Mouse (Mus musculus) forebrain, embryonic 16.5 days (tissue): Measurements from ENCODE around the gene Gm20388. TPM values are rescaled to one million over a fixed set of nuclear protein-coding genes. Genes with fewer than 3 reads are reported as not detected.
"Not testable (repeated sequence)": the region's sequence is repeated elsewhere in the genome, so short reads cannot be mapped to it uniquely, and the experiment has no call there.

Experiments
- ATAC-seq: fragments of 200-750 bp; cut with Nextera tagmentation; 2 replicates; pipeline ENCODE4 v1.8.0; 2017; ENCODE audit warnings: mild to moderate bottlenecking, moderate library complexity
- H3K27ac ChIP-seq: fragments of 300-500 bp; sonication (generic); 2 replicates; pipeline ENCODE4 v1.5.1; 2014; ENCODE audit warnings: low read length, control low read depth
- H3K27me3 ChIP-seq: fragments of 300-500 bp; sonication (generic); replicated peaks from 2 replicates; pipeline ENCODE4 v1.6.1; 2014; ENCODE audit warnings: low read length; ENCODE audit not compliant: control insufficient read depth, insufficient read depth
- H3K36me3 ChIP-seq: fragments of 300-500 bp; sonication (generic); 2 replicates; pipeline ENCODE4 v1.6.1; 2014; ENCODE audit not compliant: control insufficient read depth, insufficient read depth
- H3K4me1 ChIP-seq: fragments of 300-500 bp; sonication (generic); replicated peaks from 2 replicates; pipeline ENCODE4 v1.6.1; 2014; ENCODE audit warnings: low read length; ENCODE audit not compliant: control insufficient read depth, insufficient read depth
- H3K4me2 ChIP-seq: fragments of 300-500 bp; sonication (generic); 2 replicates; pipeline ENCODE4 v1.6.1; 2014; ENCODE audit warnings: mild to moderate bottlenecking, low read length, control low read depth
- H3K4me3 ChIP-seq: fragments of 300-500 bp; sonication (generic); replicated peaks from 2 replicates; pipeline ENCODE4 v1.5.1; 2014; ENCODE audit warnings: mild to moderate bottlenecking, low read length, control low read depth
- H3K9ac ChIP-seq: fragments of 300-500 bp; sonication (generic); replicated peaks from 2 replicates; pipeline ENCODE4 v1.6.1; 2014; ENCODE audit warnings: low read depth, low read length, control low read depth
- H3K9me3 ChIP-seq: fragments of 300-500 bp; sonication (generic); 2 replicates; pipeline ENCODE4 v1.6.1; 2016; ENCODE audit warnings: low read length; ENCODE audit not compliant: control insufficient read depth
- WGBS: fragments of 180-500 bp; shearing (Covaris S2); extraction: QIAGEN DNeasy Blood & Tissue Kit; methylation state at CpG from one replicate; pipeline ENCODE4 v1.1.7; 2014; 5-methylcytosine and 5-hydroxymethylcytosine counted together
- polyA plus RNA-seq: library from polyadenylated mRNA; unstranded; fragments of >200 nt; fragmentation: Nextera tagmentation; extraction: Ambion mirVana; gene quantifications from 2 replicates; pipeline ENCODE4 v1.2.1, GENCODE M21; 2015

Gene Gm20388
- polyA plus RNA-seq, 1 experiment from 2014 or later = 4.7 TPM

DNA sequence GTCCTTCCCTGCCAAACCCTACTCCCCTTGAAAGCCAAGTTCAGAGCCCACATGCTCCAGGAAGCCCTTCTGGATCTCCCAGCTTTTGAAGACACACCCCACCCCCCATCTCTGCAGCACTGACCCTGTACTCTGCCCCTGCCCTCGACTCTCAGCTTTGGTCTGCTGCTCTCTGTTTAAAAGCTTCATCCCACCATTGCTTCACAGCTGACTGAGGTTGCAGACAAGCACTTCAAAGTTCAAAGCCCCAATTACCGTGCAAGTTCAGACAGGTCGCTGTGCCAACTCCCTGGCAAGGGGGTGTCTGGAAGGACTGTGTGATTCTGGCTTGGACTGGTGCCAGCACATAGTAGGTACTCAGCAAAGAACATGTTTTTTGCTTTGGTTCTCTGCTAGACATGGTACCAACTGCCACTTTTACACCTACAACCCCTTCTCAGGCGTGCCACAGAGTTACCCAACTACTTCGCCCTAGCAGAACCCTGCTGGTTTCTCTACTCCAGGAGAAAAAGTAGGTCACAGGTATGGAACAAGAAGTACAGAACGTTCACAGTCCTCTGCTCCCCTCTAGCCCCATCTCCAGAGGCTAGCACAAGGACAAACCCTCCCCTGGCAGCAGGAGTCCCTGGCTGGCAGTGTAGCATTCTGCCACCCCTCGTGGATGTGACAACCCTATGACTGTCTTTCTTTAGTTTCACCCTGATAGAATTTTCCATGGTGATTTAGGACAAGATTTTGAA lies 440.9 kb downstream of the Gm20388 start:
- Histone ChIP-seq H3K36me3 (no peaks in the 10 kb centered on the region), H3K27ac (no peak overlapping the region), H3K9ac (no peak overlapping the region), H3K4me2 (no peak overlapping the region), H3K9me3 (no peaks in the 10 kb centered on the region), H3K27me3 (no peaks in the 10 kb centered on the region), H3K4me1 (peaks cover 22% of the 10 kb centered on the region), H3K4me3 (no peak overlapping the region)
- WGBS = 59% methylated on average over 7 of the region's 7 CpGs
- no peak for ATAC-seq

- Histone ChIP-seq H3K4me1 (peaks cover 19% of the 10 kb centered on the region), H3K27ac (no peak overlapping the region), H3K27me3 (no peaks in the 10 kb centered on the region), H3K9ac (no peak overlapping the region), H3K4me2 (no peak overlapping the region), H3K36me3 (no peaks in the 10 kb centered on the region), H3K4me3 (no peak overlapping the region), H3K9me3 (no peaks in the 10 kb centered on the region)
- ATAC-seq = no peak
- 78% methylated on average over 10 of the region's 10 CpGs for WGBS
Measured at GRCm38 (mm10) chr8:120352096-120352495, 441.5 kb downstream of the Gm20388 start.

- 75% methylated on average over 9 of the region's 9 CpGs for WGBS
Measured at GRCm38 (mm10) chr8:120356067-120356466, 445.4 kb downstream of the Gm20388 start.

DNA sequence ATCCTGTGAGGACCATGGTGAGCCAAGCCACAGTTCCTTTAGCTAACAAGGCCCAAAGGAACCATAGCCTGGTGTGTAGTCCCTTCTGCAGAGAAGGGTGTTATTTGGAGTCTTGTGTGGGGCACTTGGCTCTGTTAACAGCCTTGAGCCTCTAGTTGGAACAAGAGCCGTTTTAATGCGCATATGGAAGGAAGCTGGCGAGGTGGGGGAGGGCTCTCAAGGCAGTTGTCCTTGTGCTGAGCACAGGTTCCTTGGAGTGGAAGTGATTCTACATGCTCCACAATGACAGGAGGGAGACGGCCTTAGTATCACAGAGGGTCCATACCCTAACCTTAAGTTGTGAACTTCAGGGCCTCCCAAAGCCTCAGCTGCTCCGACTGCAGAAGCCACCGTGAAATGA lies 446.9 kb downstream of the Gm20388 start:
- WGBS = 66% methylated on average over 6 of the region's 6 CpGs

More at GRCm38 (mm10) chr8:120356067-120356466, 445.4 kb downstream of the Gm20388 start:
- no peak for ATAC-seq
- H3K9ac ChIP-seq = no peak overlapping the region
- no peaks in the 10 kb centered on the region for H3K27me3 ChIP-seq
- H3K27ac ChIP-seq = no peak overlapping the region
- H3K4me3 ChIP-seq = no peak overlapping the region
- peaks cover 6% of the 10 kb centered on the region for H3K4me1 ChIP-seq
- no peaks in the 10 kb centered on the region for H3K36me3 ChIP-seq
- H3K4me2 ChIP-seq = no peak overlapping the region
- no peaks in the 10 kb centered on the region for H3K9me3 ChIP-seq

DNA sequence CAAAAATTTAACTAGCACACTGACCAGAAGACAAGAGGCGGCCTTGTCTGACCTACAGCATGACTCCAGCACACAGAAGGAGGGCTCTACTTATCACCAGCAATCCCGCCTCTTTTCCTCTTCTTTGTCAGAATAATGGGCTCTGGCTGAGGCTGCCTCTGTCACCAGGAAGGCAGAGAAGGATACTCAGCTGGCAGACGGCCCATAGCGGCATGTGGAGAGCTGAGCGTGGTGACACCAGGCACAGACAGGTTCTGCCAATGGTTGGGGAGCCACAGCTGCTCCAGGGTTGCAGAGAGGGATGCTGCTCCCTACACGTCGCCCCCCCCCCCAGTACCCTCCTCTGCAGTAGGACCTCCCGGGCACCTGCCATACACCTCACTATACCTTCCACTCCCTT lies 450.7 kb downstream of the Gm20388 start:
- 49% methylated on average over 7 of the region's 8 CpGs for WGBS
- no peaks in the 10 kb centered on the region for H3K27me3 ChIP-seq
- H3K4me1 ChIP-seq = peaks cover 12% of the 10 kb centered on the region
- H3K9ac ChIP-seq = no peak overlapping the region
- no peaks in the 10 kb centered on the region for H3K36me3 ChIP-seq
- no peaks in the 10 kb centered on the region for H3K9me3 ChIP-seq
- ATAC-seq = peak; percentile 43
- no peak overlapping the region for H3K4me2 ChIP-seq
- no peak overlapping the region for H3K4me3 ChIP-seq
- H3K27ac ChIP-seq = peak overlapping the region; percentile 25; the same call in 1 of the 2 replicates

More for the DNA sequence above, 446.9 kb downstream of the Gm20388 start:
- Histone ChIP-seq H3K27ac (no peak overlapping the region), H3K27me3 (no peaks in the 10 kb centered on the region), H3K4me3 (no peak overlapping the region), H3K9ac (no peak overlapping the region), H3K9me3 (no peaks in the 10 kb centered on the region), H3K4me1 (peaks cover 12% of the 10 kb centered on the region), H3K36me3 (no peaks in the 10 kb centered on the region), H3K4me2 (no peak overlapping the region)
- no peak for ATAC-seq

GRCm38 (mm10) chr8:120363552-120364071 lies 453.0 kb downstream of the Gm20388 start:
- no peak for ATAC-seq
- Histone ChIP-seq H3K9ac (no peak overlapping the region), H3K27ac (no peak overlapping the region), H3K9me3 (no peaks in the 10 kb centered on the region), H3K36me3 (no peaks in the 10 kb centered on the region), H3K4me3 (no peak overlapping the region), H3K4me1 (peaks cover 13% of the 10 kb centered on the region), H3K4me2 (no peak overlapping the region), H3K27me3 (no peaks in the 10 kb centered on the region)
- WGBS = 70% methylated on average over 10 of the region's 10 CpGs

DNA sequence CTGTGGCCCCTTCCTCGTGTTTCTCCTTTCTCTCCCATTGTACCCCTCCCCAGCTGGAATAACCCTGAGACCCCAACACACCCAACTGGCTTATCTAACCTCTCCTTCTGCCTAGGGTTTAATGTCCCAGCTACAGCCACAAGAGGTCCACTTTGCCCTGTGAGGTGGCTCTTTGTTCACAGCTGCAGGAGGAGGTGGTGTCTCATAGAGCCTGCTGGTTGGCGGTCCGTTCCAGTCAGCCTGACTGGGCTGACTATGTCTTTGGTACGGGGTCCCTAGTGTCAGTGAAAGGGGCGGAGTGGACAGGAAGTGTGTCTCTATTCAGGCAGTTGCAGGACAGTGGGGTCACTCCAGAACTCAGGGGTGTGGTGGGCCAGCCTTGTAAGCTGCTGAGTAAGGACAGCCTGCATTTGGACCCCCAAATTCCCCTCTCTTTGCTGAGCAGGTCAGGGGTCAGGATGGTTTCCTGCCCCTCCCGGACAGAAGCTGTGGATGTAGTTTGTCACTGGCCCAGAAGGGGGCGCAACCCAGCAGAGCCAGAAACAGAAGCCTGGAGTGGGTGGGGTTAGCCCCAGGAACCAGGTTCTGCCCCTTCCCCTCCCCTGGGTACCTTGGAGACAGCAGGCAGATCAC lies 453.6 kb downstream of the Gm20388 start:
- H3K9me3 ChIP-seq = no peaks in the 10 kb centered on the region
- H3K4me2 ChIP-seq = no peak overlapping the region
- peaks cover 15% of the 10 kb centered on the region for H3K4me1 ChIP-seq
- no peak overlapping the region for H3K27ac ChIP-seq
- H3K9ac ChIP-seq = no peak overlapping the region
- no peaks in the 10 kb centered on the region for H3K27me3 ChIP-seq
- no peak for ATAC-seq
- 54% methylated on average over 7 of the region's 7 CpGs for WGBS
- no peak overlapping the region for H3K4me3 ChIP-seq
- H3K36me3 ChIP-seq = no peaks in the 10 kb centered on the region

DNA sequence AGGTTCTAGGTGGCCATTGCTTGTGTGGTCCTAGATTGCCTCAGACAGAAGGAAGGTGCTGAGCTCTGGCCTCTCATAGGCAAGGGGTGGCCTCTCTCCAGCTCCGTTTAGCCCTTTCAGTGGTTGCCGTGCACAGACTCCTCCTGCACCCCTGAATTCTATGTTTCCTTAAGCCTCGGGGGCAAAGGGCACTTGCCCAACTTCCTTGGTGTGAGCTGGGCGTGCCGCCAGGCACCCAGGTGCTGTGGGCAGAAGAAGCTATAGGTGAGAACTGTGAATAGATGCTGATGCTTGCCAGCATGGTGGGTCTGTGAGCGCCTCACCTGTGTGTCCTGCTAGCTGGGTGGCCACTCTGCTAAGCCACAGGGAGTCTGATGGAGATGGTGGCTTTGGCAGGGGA lies 456.2 kb downstream of the Gm20388 start:
- ATAC-seq = no peak
- Histone ChIP-seq H3K27ac (no peak overlapping the region), H3K4me1 (peaks cover 7% of the 10 kb centered on the region), H3K4me3 (no peak overlapping the region), H3K4me2 (no peak overlapping the region), H3K36me3 (no peaks in the 10 kb centered on the region), H3K9me3 (no peaks in the 10 kb centered on the region), H3K27me3 (no peaks in the 10 kb centered on the region), H3K9ac (no peak overlapping the region)
- 73% methylated on average over 6 of the region's 6 CpGs for WGBS

GRCm38 (mm10) chr8:120368191-120368590 lies 457.6 kb downstream of the Gm20388 start:
- H3K36me3 ChIP-seq, H3K4me2 ChIP-seq, H3K9ac ChIP-seq, H3K4me3 ChIP-seq, H3K4me1 ChIP-seq, ATAC-seq, H3K9me3 ChIP-seq, H3K27me3 ChIP-seq, H3K27ac ChIP-seq: not testable (repeated sequence)
- 70% methylated on average over 1 of the region's 1 CpGs for whole genome bisulfite sequencing
